Mouse (Mus musculus): ENCODE data around the gene Cks1b. TPM values are rescaled to one million over a fixed set of nuclear protein-coding genes. Genes with fewer than 3 reads are reported as not detected.

Gene Cks1b
- polyA plus RNA-seq, 1 experiment from 2014 or later, result 495 TPM

DNA sequence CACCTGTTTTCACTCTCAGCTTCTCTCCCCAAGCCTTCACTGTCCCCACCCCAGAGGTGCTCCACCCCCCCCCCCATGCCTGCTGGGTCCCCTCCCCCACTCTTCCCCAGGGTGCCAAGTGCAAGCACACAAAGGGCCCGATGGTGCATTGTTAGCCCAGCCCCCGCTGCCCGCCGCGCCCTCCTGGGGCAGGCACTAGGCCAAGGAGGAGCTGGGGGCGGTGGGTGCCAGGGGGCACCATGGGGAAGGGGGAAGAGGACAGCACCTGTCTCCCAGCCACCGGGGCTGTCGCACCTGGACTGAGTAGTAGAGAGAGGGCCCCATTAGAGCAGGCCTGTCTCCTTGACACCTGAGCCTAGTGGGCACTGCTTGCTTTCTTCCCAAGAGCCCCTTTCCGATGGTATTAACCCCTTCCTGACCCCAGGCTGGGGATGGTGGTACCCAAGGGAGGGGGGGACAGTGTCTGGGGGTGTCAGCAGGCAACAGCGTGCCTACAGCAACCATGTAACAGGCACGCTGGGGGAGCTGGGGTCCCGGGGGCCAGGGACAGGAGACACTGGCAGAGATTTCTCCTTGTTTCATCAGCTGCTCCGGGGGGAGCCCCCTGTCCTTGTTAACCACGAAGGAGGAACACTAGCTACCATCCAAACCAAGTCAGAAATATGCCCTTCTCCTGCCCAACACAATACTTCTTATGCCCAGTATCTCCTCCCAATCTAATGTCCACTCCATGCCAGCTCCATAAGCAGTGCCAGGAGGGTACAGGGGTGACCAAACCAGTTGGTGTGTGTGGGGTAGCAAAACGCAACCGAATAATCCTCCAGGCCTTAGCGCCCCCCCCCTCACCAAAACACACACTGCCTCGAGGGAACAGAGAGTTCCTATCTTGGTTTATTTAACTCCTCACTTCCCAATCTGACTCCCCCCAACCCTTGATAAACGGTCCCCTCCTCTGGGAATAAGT, 27.2 kb downstream of the Cks1b start:
- peak overlapping the region; percentile 65 for H3K9ac ChIP-seq (ENCODE audit: low read length)
- peak overlapping the region; percentile 48 for H3K4me3 ChIP-seq (ENCODE audit: low read depth, low read length)
- peaks cover 2% of the 10 kb centered on the region for H3K27me3 ChIP-seq (ENCODE audit: control insufficient read depth, insufficient read depth, low read length)
- peaks cover 33% of the 10 kb centered on the region for H3K4me1 ChIP-seq (replicated peaks; ENCODE audit: control insufficient read depth, insufficient read depth, low read length)
- 17% methylated on average over 19 of the region's 19 CpGs for WGBS
- peak overlapping the region; percentile 99 for H3K4me2 ChIP-seq (ENCODE audit: low read depth, low read length, severe bottlenecking)
- no peak for DNase-seq (ENCODE audit: low spot score)
- ATAC-seq (replicated peaks; ENCODE audit: low FRiP score), result no peak
- no peak overlapping the region for H3K27ac ChIP-seq (ENCODE audit: low read depth, low read length)
- H3K9me3 ChIP-seq (ENCODE audit: control insufficient read depth, low read length), result no peaks in the 10 kb centered on the region
- H3K36me3 ChIP-seq (ENCODE audit: control insufficient read depth, insufficient read depth, low read length), result no peaks in the 10 kb centered on the region

DNA sequence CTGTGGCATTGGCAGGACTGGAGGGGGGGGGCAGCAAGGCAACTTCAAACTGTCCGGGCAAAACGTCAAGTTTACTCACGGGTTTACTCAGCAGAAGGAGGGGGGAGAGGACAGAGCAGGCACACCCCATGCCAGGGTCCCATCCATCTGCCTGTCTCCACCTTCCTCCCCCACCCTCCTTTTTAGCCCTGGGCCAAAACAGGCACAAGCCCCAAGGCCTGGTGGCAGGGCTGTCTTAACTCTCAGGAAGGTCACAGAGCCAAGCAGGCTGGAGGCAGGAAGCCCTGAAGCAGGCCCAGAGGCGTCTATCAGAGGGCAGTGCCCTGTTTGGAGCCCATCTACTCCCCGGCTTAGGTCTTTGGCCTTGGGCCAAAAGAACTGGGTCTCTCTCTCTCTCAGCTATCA, 28.1 kb downstream of the Cks1b start:
- no peak overlapping the region for H3K9ac ChIP-seq (ENCODE audit: low read length)
- no peak overlapping the region for H3K4me3 ChIP-seq (ENCODE audit: low read depth, low read length)
- DNase-seq (ENCODE audit: low spot score) (no peak), ATAC-seq (replicated peaks; ENCODE audit: low FRiP score) (no peak)
- H3K9me3 ChIP-seq (ENCODE audit: control insufficient read depth, low read length), result no peaks in the 10 kb centered on the region
- H3K4me1 ChIP-seq (replicated peaks; ENCODE audit: control insufficient read depth, insufficient read depth, low read length), result peaks cover 25% of the 10 kb centered on the region; the same call in 1 of the 2 replicates
- H3K36me3 ChIP-seq (ENCODE audit: control insufficient read depth, insufficient read depth, low read length), result no peaks in the 10 kb centered on the region
- H3K4me2 ChIP-seq (ENCODE audit: low read depth, low read length, severe bottlenecking), result no peak overlapping the region
- peaks cover 2% of the 10 kb centered on the region for H3K27me3 ChIP-seq (ENCODE audit: control insufficient read depth, insufficient read depth, low read length)
- 60% methylated on average over 4 of the region's 5 CpGs for WGBS
- H3K27ac ChIP-seq (ENCODE audit: low read depth, low read length), result no peak overlapping the region

DNA sequence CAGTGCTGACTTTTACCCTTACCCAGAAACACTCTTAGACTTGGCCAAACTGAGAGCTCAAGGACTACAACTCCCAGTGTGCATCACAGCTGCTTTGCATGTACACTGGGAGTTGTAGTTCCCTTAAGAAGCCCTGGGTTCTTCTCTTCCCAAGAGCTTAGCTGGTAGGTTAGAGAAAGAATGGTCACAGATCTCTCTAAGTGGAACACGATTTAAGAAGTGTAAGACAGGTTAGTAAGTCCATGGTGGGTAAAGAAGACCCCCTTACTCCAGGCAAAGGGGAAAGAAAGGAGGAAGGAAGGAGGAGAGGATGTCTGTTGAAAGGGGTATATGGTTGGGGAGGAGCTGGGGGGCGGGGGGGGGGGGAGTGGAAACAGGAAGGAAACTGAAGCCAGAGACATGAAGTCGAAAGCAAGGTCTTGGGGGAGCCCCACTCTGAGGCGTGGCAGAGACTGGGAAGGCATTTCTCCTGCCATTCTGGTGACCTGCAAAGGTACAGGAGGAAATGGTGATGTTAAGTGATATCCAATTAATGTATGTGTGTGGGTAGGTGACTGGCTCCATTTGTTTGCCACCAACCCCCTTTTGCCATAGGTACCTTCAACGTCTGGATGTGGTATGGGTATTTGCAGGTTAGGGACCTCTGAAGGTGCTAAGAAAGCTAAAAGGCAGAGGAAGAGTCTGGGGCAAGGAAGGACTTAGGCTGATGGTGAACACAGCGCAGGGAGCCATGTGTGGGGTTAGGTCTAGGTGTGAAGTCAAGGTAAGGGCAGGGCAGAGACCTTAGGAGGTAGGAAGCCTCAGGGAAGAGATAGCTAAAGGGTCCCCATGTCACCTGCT, 29.1 kb downstream of the Cks1b start:
- H3K9me3 ChIP-seq (ENCODE audit: control insufficient read depth, low read length), result no peaks in the 10 kb centered on the region
- peaks cover 27% of the 10 kb centered on the region; the same call in 1 of the 2 replicates for H3K4me1 ChIP-seq (replicated peaks; ENCODE audit: control insufficient read depth, insufficient read depth, low read length)
- ATAC-seq (replicated peaks; ENCODE audit: low FRiP score), result no peak
- WGBS, result 68% methylated on average over 6 of the region's 6 CpGs
- DNase-seq (ENCODE audit: low spot score), result no peak
- no peak overlapping the region for H3K27ac ChIP-seq (ENCODE audit: low read depth, low read length)
- H3K27me3 ChIP-seq (ENCODE audit: control insufficient read depth, insufficient read depth, low read length), result peaks cover 2% of the 10 kb centered on the region
- H3K4me3 ChIP-seq (ENCODE audit: low read depth, low read length), result no peak overlapping the region
- H3K4me2 ChIP-seq (ENCODE audit: low read depth, low read length, severe bottlenecking), result no peak overlapping the region
- no peaks in the 10 kb centered on the region for H3K36me3 ChIP-seq (ENCODE audit: control insufficient read depth, insufficient read depth, low read length)
- H3K9ac ChIP-seq (ENCODE audit: low read length), result no peak overlapping the region

- no peaks in the 10 kb centered on the region for H3K9me3 ChIP-seq (ENCODE audit: control insufficient read depth, low read length)
- WGBS, result 79% methylated on average over 11 of the region's 11 CpGs
- H3K4me1 ChIP-seq (replicated peaks; ENCODE audit: control insufficient read depth, insufficient read depth, low read length), result peaks cover 25% of the 10 kb centered on the region; the same call in 1 of the 2 replicates
- ATAC-seq (replicated peaks; ENCODE audit: low FRiP score), result no peak
- peaks cover 2% of the 10 kb centered on the region for H3K27me3 ChIP-seq (ENCODE audit: control insufficient read depth, insufficient read depth, low read length)
- no peak overlapping the region for H3K27ac ChIP-seq (ENCODE audit: low read depth, low read length)
- no peak overlapping the region for H3K4me3 ChIP-seq (ENCODE audit: low read depth, low read length)
- no peak overlapping the region for H3K4me2 ChIP-seq (ENCODE audit: low read depth, low read length, severe bottlenecking)
- no peaks in the 10 kb centered on the region for H3K36me3 ChIP-seq (ENCODE audit: control insufficient read depth, insufficient read depth, low read length)
- no peak for DNase-seq (ENCODE audit: low spot score)
- no peak overlapping the region for H3K9ac ChIP-seq (ENCODE audit: low read length)
Observed at GRCm38 (mm10) chr3:89388134-89388881, 29.9 kb downstream of the Cks1b start.

GRCm38 (mm10) chr3:89387632-89388031, 30.6 kb downstream of the Cks1b start:
- no peak for ATAC-seq (replicated peaks; ENCODE audit: low FRiP score)
- WGBS, result 75% methylated on average over 11 of the region's 11 CpGs

DNA sequence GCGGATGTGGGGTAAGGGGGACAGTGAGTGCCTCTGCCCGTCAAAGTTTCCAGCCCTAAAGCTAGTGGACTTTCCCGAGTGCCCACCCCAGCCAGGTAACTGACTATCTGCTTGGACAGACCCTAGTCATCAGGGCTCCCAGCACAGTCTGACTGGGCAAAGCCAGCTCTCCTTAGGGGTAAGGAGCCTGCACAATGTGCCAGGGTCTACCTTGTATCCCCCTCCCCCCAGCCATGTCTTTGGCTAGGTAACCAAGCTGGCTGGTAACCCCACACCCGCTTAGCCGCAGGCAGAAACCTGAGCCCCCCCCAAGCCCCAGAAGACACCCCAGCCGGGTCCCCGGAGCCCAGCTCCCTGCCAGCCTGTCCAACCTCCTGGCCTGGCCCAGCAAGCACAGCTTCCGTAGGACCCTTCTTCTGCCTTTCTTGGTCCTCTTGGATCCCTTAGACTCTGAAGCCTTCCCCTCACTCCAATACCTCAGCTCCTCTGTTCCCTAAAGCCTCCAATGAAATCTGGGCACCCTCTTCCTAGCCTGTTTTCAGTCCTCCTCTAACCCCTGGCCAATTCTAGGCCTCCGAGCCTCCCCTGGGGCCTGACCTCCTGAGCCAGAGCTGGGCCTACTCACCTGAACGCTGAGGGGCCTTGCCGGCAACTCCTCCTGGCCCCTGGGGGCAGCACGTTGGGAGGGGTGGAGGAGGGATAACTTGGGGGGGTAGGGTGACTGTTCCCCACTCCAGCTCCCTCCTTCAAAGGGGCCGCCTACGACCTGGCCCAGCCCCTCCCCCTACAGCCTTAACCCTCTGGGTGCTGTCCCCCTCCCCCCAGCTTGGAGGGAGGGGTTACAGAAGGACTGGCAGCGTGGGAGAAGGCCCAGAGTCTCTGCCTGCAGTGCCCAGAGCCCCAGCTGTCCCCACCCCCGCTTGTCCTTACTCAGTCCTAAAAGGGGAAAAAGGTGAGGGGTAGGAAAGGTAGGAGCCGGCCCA, 31.5 kb downstream of the Cks1b start:
- Histone ChIP-seq H3K27ac (ENCODE audit: low read depth, low read length) (no peak overlapping the region), H3K4me1 (replicated peaks; ENCODE audit: control insufficient read depth, insufficient read depth, low read length) (peaks cover 14% of the 10 kb centered on the region; the same call in 1 of the 2 replicates), H3K9me3 (ENCODE audit: control insufficient read depth, low read length) (no peaks in the 10 kb centered on the region), H3K9ac (ENCODE audit: low read length) (peak overlapping the region; percentile 10; the same call in 1 of the 2 replicates), H3K4me2 (ENCODE audit: low read depth, low read length, severe bottlenecking) (no peak overlapping the region), H3K4me3 (ENCODE audit: low read depth, low read length) (no peak overlapping the region), H3K36me3 (ENCODE audit: control insufficient read depth, insufficient read depth, low read length) (no peaks in the 10 kb centered on the region), H3K27me3 (ENCODE audit: control insufficient read depth, insufficient read depth, low read length) (peaks cover 2% of the 10 kb centered on the region; the same call in 1 of the 2 replicates)
- DNase-seq (ENCODE audit: low spot score) (no peak), ATAC-seq (replicated peaks; ENCODE audit: low FRiP score) (no peak)
- WGBS, result 52% methylated on average over 17 of the region's 17 CpGs

More at GRCm38 (mm10) chr3:89387632-89388031, 30.6 kb downstream of the Cks1b start:
- peaks cover 2% of the 10 kb centered on the region for H3K27me3 ChIP-seq (ENCODE audit: control insufficient read depth, insufficient read depth, low read length)
- H3K4me2 ChIP-seq (ENCODE audit: low read depth, low read length, severe bottlenecking), result no peak overlapping the region
- no peak overlapping the region for H3K9ac ChIP-seq (ENCODE audit: low read length)
- no peak for DNase-seq (ENCODE audit: low spot score)
- peaks cover 20% of the 10 kb centered on the region; the same call in 1 of the 2 replicates for H3K4me1 ChIP-seq (replicated peaks; ENCODE audit: control insufficient read depth, insufficient read depth, low read length)
- no peaks in the 10 kb centered on the region for H3K9me3 ChIP-seq (ENCODE audit: control insufficient read depth, low read length)
- H3K27ac ChIP-seq (ENCODE audit: low read depth, low read length), result no peak overlapping the region
- H3K36me3 ChIP-seq (ENCODE audit: control insufficient read depth, insufficient read depth, low read length), result no peaks in the 10 kb centered on the region
- no peak overlapping the region for H3K4me3 ChIP-seq (ENCODE audit: low read depth, low read length)

- ATAC-seq (replicated peaks; ENCODE audit: low FRiP score) (no peak), DNase-seq (ENCODE audit: low spot score) (no peak)
- H3K27ac ChIP-seq (ENCODE audit: low read depth, low read length), result no peak overlapping the region
- no peak overlapping the region for H3K9ac ChIP-seq (ENCODE audit: low read length)
- no peaks in the 10 kb centered on the region for H3K9me3 ChIP-seq (ENCODE audit: control insufficient read depth, low read length)
- H3K4me1 ChIP-seq (replicated peaks; ENCODE audit: control insufficient read depth, insufficient read depth, low read length), result peaks cover 4% of the 10 kb centered on the region; the same call in 1 of the 2 replicates
- no peaks in the 10 kb centered on the region for H3K36me3 ChIP-seq (ENCODE audit: control insufficient read depth, insufficient read depth, low read length)
- H3K4me3 ChIP-seq (ENCODE audit: low read depth, low read length), result no peak overlapping the region
- no peak overlapping the region for H3K4me2 ChIP-seq (ENCODE audit: low read depth, low read length, severe bottlenecking)
- H3K27me3 ChIP-seq (ENCODE audit: control insufficient read depth, insufficient read depth, low read length), result no peaks in the 10 kb centered on the region
- 35% methylated on average over 11 of the region's 11 CpGs for WGBS
Observed at GRCm38 (mm10) chr3:89385451-89385850, 32.7 kb downstream of the Cks1b start.
